Mouse (Mus musculus): ENCODE measurements at regions not wholly inside any gene's neighbourhood (a gene's known extent, or its start where the extent isn't known, plus 50 kb on each side); places are given as distances from the start of the nearest gene placed in this dataset.

GRCm38 (mm10) chr12:16354711-16355110 is 256.1 kb downstream of the Lpin1 start:
- no peak for TF ChIP-seq CTCF (IDR thresholded peaks at IDR 0.05 in 2 of 3, conservative IDR thresholded peaks at IDR 0.05 in 1 of 3; ENCODE audit: control insufficient read depth in 1 of 3, insufficient read depth in 1 of 3, low read depth in 2 of 3, low read length in 3 of 3, poor library complexity in 1 of 3, severe bottlenecking in 1 of 3)
- TF ChIP-seq MAX (IDR thresholded peaks at IDR 0.05; ENCODE audit: low read length), result no peak
- no peak for TF ChIP-seq GATA1 (IDR thresholded peaks at IDR 0.05; ENCODE audit: low read depth, low read length)
- TF ChIP-seq NELFE (IDR thresholded peaks at IDR 0.05; ENCODE audit: low read depth, low read length), result no peak
- no peak for TF ChIP-seq USF1 (IDR thresholded peaks at IDR 0.05; ENCODE audit: low read depth, low read length)
- no peak for TF ChIP-seq POLR2A (IDR thresholded peaks at IDR 0.05; ENCODE audit: control insufficient read depth in 1 of 2, insufficient read depth in 1 of 2, low read depth in 1 of 2, low read length in 2 of 2, poor library complexity in 1 of 2)

Measured in MEL (cell line).